Mouse (Mus musculus) embryonic fibroblast, embryonic 13.5 days (primary cell): ENCODE results near the gene 4933414I15Rik.

Source experiments
- CTCF ChIP-seq: IDR thresholded peaks from 2 replicates; pipeline ENCODE4 v1.5.1; 2011; ENCODE audit warnings: mild to moderate bottlenecking, control low read depth, low read length, moderate library complexity, borderline replicate concordance; ENCODE audit not compliant: insufficient read depth
- POLR2A ChIP-seq: IDR thresholded peaks from 2 replicates; pipeline ENCODE4 v1.6.1; 2011; ENCODE audit warnings: low read depth, mild to moderate bottlenecking, control low read depth, low read length, moderate library complexity

GRCm38 (mm10) chr11:50943506-50943905, at the start of gene 4933414I15Rik:
- TF ChIP-seq POLR2A (no peak), CTCF (no peak)
